Mouse (Mus musculus): ENCODE data around the gene Cnnm2. TPM values are rescaled to one million over a fixed set of nuclear protein-coding genes. Genes with fewer than 3 reads are reported as not detected.

Gene Cnnm2
- polyA plus RNA-seq, 1 experiment from 2014 or later, result 3.1 TPM

DNA sequence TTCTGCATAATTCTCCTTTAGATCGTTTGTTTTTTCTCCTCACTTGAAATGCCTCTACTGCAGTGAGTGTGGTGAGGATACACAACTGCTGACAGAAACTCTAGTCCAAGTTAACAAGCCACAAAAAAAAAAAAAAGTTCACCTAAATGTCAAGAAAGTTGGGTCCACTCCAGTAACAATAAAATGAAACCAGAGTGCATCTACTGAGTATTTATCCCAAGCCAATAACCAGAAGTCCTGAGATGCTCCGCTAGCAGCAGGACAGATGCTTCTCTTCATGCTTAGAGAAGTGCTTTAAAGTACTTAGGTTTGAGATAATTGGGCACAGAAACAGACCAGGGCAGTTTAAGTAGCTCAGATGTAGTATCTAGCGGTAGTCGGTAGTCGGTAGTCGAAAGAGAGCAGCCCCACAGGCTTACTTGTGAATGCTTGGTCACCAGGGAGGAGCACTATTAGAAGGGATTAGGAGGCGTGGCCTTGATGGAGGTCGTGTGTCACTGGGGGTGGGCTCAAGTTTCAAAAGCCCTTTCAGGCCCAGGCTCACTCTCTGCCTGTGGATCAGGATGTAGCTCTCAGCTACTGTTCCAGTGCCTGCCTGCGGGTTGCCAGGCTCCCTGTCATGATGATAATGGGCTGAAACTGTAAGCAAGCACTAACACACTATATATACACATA, 154.1 kb downstream of the Cnnm2 start:
- H3K4me1 ChIP-seq, result no peaks in the 10 kb centered on the region
- H3K36me3 ChIP-seq, result no peaks in the 10 kb centered on the region
- no peak overlapping the region for H3K4me2 ChIP-seq
- ATAC-seq (ENCODE audit: insufficient read depth, low FRiP score, low read depth), result no peak
- 69% methylated on average over 9 of the region's 9 CpGs for WGBS
- H3K9me3 ChIP-seq, result no peaks in the 10 kb centered on the region
- H3K27me3 ChIP-seq (replicated peaks), result no peaks in the 10 kb centered on the region
- no peak overlapping the region for H3K4me3 ChIP-seq (replicated peaks)
- H3K27ac ChIP-seq, result no peak overlapping the region
- no peak overlapping the region for H3K9ac ChIP-seq

- ATAC-seq (ENCODE audit: insufficient read depth, low FRiP score, low read depth), result no peak
- Histone ChIP-seq H3K9me3 (no peaks in the 10 kb centered on the region), H3K9ac (no peak overlapping the region), H3K27ac (no peak overlapping the region), H3K4me2 (no peak overlapping the region), H3K36me3 (no peaks in the 10 kb centered on the region), H3K4me3 (replicated peaks) (no peak overlapping the region), H3K27me3 (replicated peaks) (no peaks in the 10 kb centered on the region), H3K4me1 (no peaks in the 10 kb centered on the region)
- WGBS, result 81% methylated on average over 6 of the region's 6 CpGs
Measured at GRCm38 (mm10) chr19:46920571-46920970, 159.2 kb downstream of the Cnnm2 start.

- no peaks in the 10 kb centered on the region for H3K9me3 ChIP-seq
- no peaks in the 10 kb centered on the region for H3K36me3 ChIP-seq
- H3K27me3 ChIP-seq (replicated peaks), result no peaks in the 10 kb centered on the region
- ATAC-seq (ENCODE audit: insufficient read depth, low FRiP score, low read depth), result no peak
- 47% methylated on average over 4 of the region's 4 CpGs for WGBS
- H3K9ac ChIP-seq, result no peak overlapping the region
- no peak overlapping the region for H3K4me2 ChIP-seq
- no peak overlapping the region for H3K4me3 ChIP-seq (replicated peaks)
- H3K4me1 ChIP-seq, result peaks cover 10% of the 10 kb centered on the region
- 0 out of 2 replicates have a peak overlapping the region, but pooled peaks have one; percentile 7 for H3K27ac ChIP-seq
Measured at GRCm38 (mm10) chr19:46926357-46926756, 165.0 kb downstream of the Cnnm2 start.

- Histone ChIP-seq H3K4me2 (no peak overlapping the region), H3K36me3 (no peaks in the 10 kb centered on the region), H3K9ac (no peak overlapping the region), H3K4me3 (replicated peaks) (no peak overlapping the region), H3K27me3 (replicated peaks) (no peaks in the 10 kb centered on the region), H3K9me3 (no peaks in the 10 kb centered on the region), H3K4me1 (peaks cover 10% of the 10 kb centered on the region), H3K27ac (no peak overlapping the region)
- WGBS, result 29% methylated on average over 5 of the region's 5 CpGs
- ATAC-seq (ENCODE audit: insufficient read depth, low FRiP score, low read depth), result no peak
Measured at GRCm38 (mm10) chr19:46926951-46927350, 165.6 kb downstream of the Cnnm2 start.

- Histone ChIP-seq H3K9me3 (no peaks in the 10 kb centered on the region), H3K4me2 (no peak overlapping the region), H3K4me1 (peaks cover 10% of the 10 kb centered on the region), H3K9ac (no peak overlapping the region), H3K27me3 (replicated peaks) (no peaks in the 10 kb centered on the region), H3K36me3 (no peaks in the 10 kb centered on the region), H3K27ac (no peak overlapping the region), H3K4me3 (replicated peaks) (no peak overlapping the region)
- no peak for ATAC-seq (ENCODE audit: insufficient read depth, low FRiP score, low read depth)
- 42% methylated on average over 4 of the region's 4 CpGs for WGBS
Measured at GRCm38 (mm10) chr19:46928136-46928535, 166.7 kb downstream of the Cnnm2 start.

DNA sequence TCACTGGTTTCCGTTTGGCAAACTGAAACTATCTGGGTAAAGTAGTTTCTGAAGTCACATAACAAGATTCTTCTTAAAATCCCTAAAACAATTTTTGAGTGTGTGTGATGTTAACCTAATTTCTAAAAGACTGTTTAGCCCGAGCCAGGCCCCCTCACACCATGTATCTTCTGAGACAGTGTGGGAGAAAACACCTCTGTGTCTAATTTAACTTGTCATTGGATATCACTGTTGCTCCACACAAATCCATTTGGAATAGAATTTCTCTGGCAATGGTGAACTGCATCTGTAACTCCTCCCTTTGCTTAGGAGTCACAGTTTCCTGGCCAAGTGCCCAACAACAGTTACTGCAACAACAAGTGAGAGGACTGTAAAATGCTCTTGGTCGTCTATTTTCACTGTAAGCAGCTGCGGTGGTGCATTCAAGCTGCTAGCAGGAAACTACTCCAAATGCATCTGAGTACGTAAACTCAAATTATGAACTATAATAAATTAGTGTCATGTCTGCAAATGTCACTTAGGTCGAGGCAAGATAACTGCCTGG, 167.7 kb downstream of the Cnnm2 start:
- Histone ChIP-seq H3K27me3 (replicated peaks) (no peaks in the 10 kb centered on the region), H3K4me1 (peaks cover 10% of the 10 kb centered on the region), H3K9me3 (no peaks in the 10 kb centered on the region), H3K4me3 (replicated peaks) (no peak overlapping the region), H3K9ac (no peak overlapping the region), H3K36me3 (no peaks in the 10 kb centered on the region), H3K27ac (no peak overlapping the region), H3K4me2 (no peak overlapping the region)
- WGBS, result 38% methylated on average over 6 of the region's 6 CpGs
- no peak for ATAC-seq (ENCODE audit: insufficient read depth, low FRiP score, low read depth)

Other genes with a start within 250 kb of the Cnnm2 start
- 98.2 and 103 TPM in 2 replicates for gene Arl3, start 188.4 kb upstream of the Cnnm2 start, polyA plus RNA-seq (2015; fragmentation: Nextera tagmentation; extraction: Ambion mirVana)
- gene Sfxn2, start 188.2 kb upstream of the Cnnm2 start, polyA plus RNA-seq (2015; fragmentation: Nextera tagmentation; extraction: Ambion mirVana), result 21.9 and 23.8 TPM in 2 replicates
- gene Wbp1l, start 162.5 kb upstream of the Cnnm2 start, polyA plus RNA-seq (2015; fragmentation: Nextera tagmentation; extraction: Ambion mirVana), result 40.4 and 42.8 TPM in 2 replicates
- gene Cyp17a1, start 88.4 kb upstream of the Cnnm2 start, polyA plus RNA-seq (2015; fragmentation: Nextera tagmentation; extraction: Ambion mirVana), result not detected in 2 replicates
- 14.9 and 16.8 TPM in 2 replicates for gene Borcs7, start 71.7 kb upstream of the Cnnm2 start, polyA plus RNA-seq (2015; fragmentation: Nextera tagmentation; extraction: Ambion mirVana)
- gene As3mt, start 54.1 kb upstream of the Cnnm2 start, polyA plus RNA-seq (2015; fragmentation: Nextera tagmentation; extraction: Ambion mirVana), result 28.9 and 33.0 TPM in 2 replicates

Measured in stomach, embryonic 15.5 days (tissue).